11 mouse cellular contexts compared by ENCODE assay signal in genomic region chr17:65558788-65559187, GRCm38 (mm10). TPM values are rescaled to one million over a fixed set of nuclear protein-coding genes. Genes with fewer than 3 reads are reported as not detected.
DNase-seq lines count a peak whose midpoint lies in the region; ATAC-seq and TF ChIP-seq lines count a peak whose summit lies in the region.
"Had no signal": no experiment of that assay in that cellular context is flagged by ENCODE, and none has a peak within 500 bp of the region (broad histone marks: within the 10 kb centered on the region; RNA-seq: fewer than 3 reads in every experiment).

No protein-coding gene starts in this region.

- H3K9me3 ChIP-seq in heart, postnatal 0 days (replicated peaks; ENCODE audit: control insufficient read depth, low read length) = no peaks in the 10 kb centered on the region
- H3K9me3 ChIP-seq in embryonic facial prominence, embryonic 15.5 days (replicated peaks) = no peaks in the 10 kb centered on the region
- H3K9me3 ChIP-seq in midbrain, embryonic 13.5 days = no peaks in the 10 kb centered on the region

- H3K9ac ChIP-seq in heart, postnatal 0 days (replicated peaks; ENCODE audit: low read depth, low read length) = no peak overlapping the region
- no peak overlapping the region for H3K9ac ChIP-seq in embryonic facial prominence, embryonic 15.5 days
- no peak overlapping the region for H3K9ac ChIP-seq in midbrain, embryonic 13.5 days (replicated peaks)

- no peak overlapping the region for H3K4me3 ChIP-seq in heart, postnatal 0 days (ENCODE audit: low read depth, low read length)
- H3K4me3 ChIP-seq in embryonic facial prominence, embryonic 15.5 days (replicated peaks) = no peak overlapping the region
- H3K4me3 ChIP-seq in midbrain, embryonic 13.5 days (replicated peaks) = no peak overlapping the region

- intact Hi-C loops in heart, postnatal 25 days (cut with DNase I) = no loop called here

- H3K4me1 ChIP-seq in heart, postnatal 0 days (ENCODE audit: control insufficient read depth, insufficient read depth) = 0 out of 2 replicates have a peak, but pooled peaks cover 11% of the 10 kb centered on the region
- peaks cover 3% of the 10 kb centered on the region; the same call in 1 of the 2 replicates for H3K4me1 ChIP-seq in embryonic facial prominence, embryonic 15.5 days
- H3K4me1 ChIP-seq in midbrain, embryonic 13.5 days (replicated peaks) = 0 out of 2 replicates have a peak, but pooled peaks cover 7% of the 10 kb centered on the region

- no peak overlapping the region for H3K27ac ChIP-seq in heart, postnatal 0 days (ENCODE audit: low read depth)
- no peak overlapping the region for H3K27ac ChIP-seq in embryonic facial prominence, embryonic 15.5 days (replicated peaks)
- H3K27ac ChIP-seq in midbrain, embryonic 13.5 days = no peak overlapping the region
- H3K27ac ChIP-seq: macrophage had no signal

- TF ChIP-seq EP300 in heart, postnatal 0 days (IDR thresholded peaks at IDR 0.05; ENCODE audit: low read depth) = no peak

- no peak for TF ChIP-seq CTCF in heart, postnatal 0 days (IDR thresholded peaks at IDR 0.05; ENCODE audit: low read depth)

- no peak for ATAC-seq in heart, postnatal 0 days (ENCODE audit: insufficient read depth, low read depth)
- no peak for ATAC-seq in embryonic facial prominence, embryonic 15.5 days (ENCODE audit: insufficient number of reproducible peaks, low FRiP score, low TSS enrichment, low read depth)
- ATAC-seq in midbrain, embryonic 13.5 days = peak; percentile 68
- ATAC-seq in erythroid progenitor cell, adult 5-6 weeks (replicated peaks; ENCODE audit: low FRiP score, poor library complexity, severe bottlenecking) = no peak

- H3K27me3 ChIP-seq in heart, postnatal 0 days (ENCODE audit: control insufficient read depth, insufficient read depth, low read length) = no peaks in the 10 kb centered on the region
- H3K27me3 ChIP-seq in embryonic facial prominence, embryonic 15.5 days = no peaks in the 10 kb centered on the region
- H3K27me3 ChIP-seq in midbrain, embryonic 13.5 days = no peaks in the 10 kb centered on the region

- WGBS in heart, postnatal 0 days = 58% methylated on average over 9 of the region's 9 CpGs
- WGBS in embryonic facial prominence, embryonic 15.5 days = 63% methylated on average over 9 of the region's 9 CpGs
- WGBS in midbrain, embryonic 13.5 days = 54% methylated on average over 9 of the region's 9 CpGs

- H3K36me3 ChIP-seq in heart, postnatal 0 days (replicated peaks; ENCODE audit: control insufficient read depth, insufficient read depth, low read length) = no peaks in the 10 kb centered on the region
- H3K36me3 ChIP-seq in embryonic facial prominence, embryonic 15.5 days = no peaks in the 10 kb centered on the region
- no peaks in the 10 kb centered on the region for H3K36me3 ChIP-seq in midbrain, embryonic 13.5 days

- H3K4me2 ChIP-seq in heart, postnatal 0 days (ENCODE audit: low read depth, low read length) = peak overlapping the region; percentile 21; the same call in 1 of the 2 replicates
- H3K4me2 ChIP-seq in embryonic facial prominence, embryonic 15.5 days (replicated peaks) = peak overlapping the region; percentile 7; the same call in 1 of the 2 replicates
- H3K4me2 ChIP-seq in midbrain, embryonic 13.5 days (replicated peaks) = peak overlapping the region; percentile 25

- DNase-seq in heart, postnatal 0 days (ENCODE audit: low spot score) = no peak
- no peak for DNase-seq in heart, postnatal 25 days (ENCODE audit: low spot score)
- peak; percentile 24 for DNase-seq in ES-CJ7 (ENCODE audit: low read depth, low spot score)
- no peak for DNase-seq in layer of hippocampus, adult 9-10 months (ENCODE audit: low spot score)
- no peak for DNase-seq in thymus, postnatal 0 days (ENCODE audit: low spot score)

RNA-seq across cellular contexts. Expression of gene Tmem232, which starts 18.2 kb away (rescaled TPM):
- total RNA-seq in heart, postnatal 0 days (2014; rRNA removed; ENCODE audit: low replicate concordance) = not detected in 2 replicates
- polyA plus RNA-seq in heart, postnatal 0 days (2015; fragmentation: Nextera tagmentation; extraction: Ambion mirVana) = 0.18 and 0.23 TPM in 2 replicates
- total RNA-seq in heart, postnatal 25 days (2021) = not detected
- 2.0 and 2.8 TPM in 2 replicates for polyA plus RNA-seq in embryonic facial prominence, embryonic 15.5 days (2015; fragmentation: Nextera tagmentation; extraction: Ambion mirVana)
- 0.09 and 0.28 TPM in 2 replicates for polyA plus RNA-seq in midbrain, embryonic 13.5 days (2015; fragmentation: Nextera tagmentation; extraction: Ambion mirVana)
- polyA plus RNA-seq in thymus, postnatal 0 days (2015; fragmentation: Nextera tagmentation; extraction: Ambion mirVana) = 0.09 TPM in 1 of 2 replicates, not detected in the other
- total RNA-seq in erythroid progenitor cell, adult 5-6 weeks (2015; ENCODE audit: low replicate concordance) = not detected in 2 replicates
- not detected in 2 replicates for total RNA-seq in erythroid progenitor cell, adult 5-6 weeks (2017; ENCODE audit: low replicate concordance)
- total RNA-seq: adrenal gland, postnatal 25 days; MEL had no signal
- polyA plus RNA-seq: macrophage had no signal

RNA-seq across cellular contexts. Expression of gene Vapa, which starts 54.6 kb away (rescaled TPM):
- 49.8 and 79.9 TPM in 2 replicates for total RNA-seq in heart, postnatal 0 days (2014; rRNA removed; ENCODE audit: low replicate concordance)
- 139 and 144 TPM in 2 replicates for polyA plus RNA-seq in heart, postnatal 0 days (2015; fragmentation: Nextera tagmentation; extraction: Ambion mirVana)
- 10 to 100 TPM; 86.2 to 88.8 TPM for total RNA-seq in heart, postnatal 25 days (2021)
- polyA plus RNA-seq in embryonic facial prominence, embryonic 15.5 days (2015; fragmentation: Nextera tagmentation; extraction: Ambion mirVana) = 187 and 192 TPM in 2 replicates
- polyA plus RNA-seq in midbrain, embryonic 13.5 days (2015; fragmentation: Nextera tagmentation; extraction: Ambion mirVana) = 244 and 247 TPM in 2 replicates
- polyA plus RNA-seq in thymus, postnatal 0 days (2015; fragmentation: Nextera tagmentation; extraction: Ambion mirVana) = 199 and 209 TPM in 2 replicates
- total RNA-seq in erythroid progenitor cell, adult 5-6 weeks (2015; ENCODE audit: low replicate concordance) = 39.3 and 51.6 TPM in 2 replicates
- total RNA-seq in erythroid progenitor cell, adult 5-6 weeks (2017; ENCODE audit: low replicate concordance) = 30.6 and 32.3 TPM in 2 replicates
